8 mouse cellular contexts compared by ENCODE assay signal in the genomic region with DNA sequence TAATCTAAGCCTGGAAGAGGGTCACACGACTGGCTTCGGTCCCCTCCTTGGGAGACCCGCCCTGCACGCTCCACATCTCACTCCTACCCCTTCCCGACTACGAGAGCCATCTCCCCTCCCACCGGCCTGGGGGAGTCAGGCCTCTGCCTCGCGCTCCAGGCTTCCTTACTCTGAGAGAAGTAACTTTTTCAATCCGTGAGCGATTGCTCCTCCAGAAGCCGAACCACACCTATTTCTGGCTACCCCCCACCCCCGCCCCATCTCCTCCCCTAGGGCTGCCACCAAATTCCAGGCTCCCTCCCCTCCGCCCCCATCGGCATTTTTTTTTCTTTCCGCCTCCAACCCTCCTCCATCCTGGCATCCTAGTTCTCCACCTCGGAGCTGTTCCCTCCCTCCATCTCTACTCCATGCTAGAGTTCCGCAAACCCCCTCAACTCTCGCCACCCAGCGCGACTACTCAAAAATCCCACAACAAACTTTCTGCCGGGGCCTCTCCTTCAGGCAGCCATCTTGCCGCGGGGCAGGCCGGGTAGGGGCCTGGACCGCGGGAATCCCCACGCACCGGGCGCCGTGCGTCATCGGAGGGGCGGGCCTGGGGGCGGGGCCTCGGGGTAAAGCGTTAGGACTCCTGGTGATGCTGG. TPM values are rescaled to one million over a fixed set of nuclear protein-coding genes. Genes with fewer than 3 reads are reported as not detected.
DNase-seq lines count a peak whose midpoint lies in the region; ATAC-seq and TF ChIP-seq lines count a peak whose summit lies in the region.

Tjap1 (minus strand) TSS at position 544 of the 641 bp plus-strand sequence.

- ATAC-seq in forebrain, embryonic 15.5 days (replicated peaks) = peak; percentile 99
- peak; percentile 98 for ATAC-seq in lung, embryonic 15.5 days (ENCODE audit: borderline replicate concordance, extremely low read depth, low FRiP score, low TSS enrichment)

- under 1% methylated on average over 37 of the region's 37 CpGs for WGBS in forebrain, embryonic 15.5 days
- WGBS in large intestine, adult 2 months = under 1% methylated on average over 36 of the region's 37 CpGs
- WGBS in lung, embryonic 15.5 days = 1% methylated on average over 37 of the region's 37 CpGs
- WGBS in olfactory bulb, adult 2 months = under 1% methylated on average over 37 of the region's 37 CpGs
- under 1% methylated on average over 37 of the region's 37 CpGs for WGBS in thymus, adult 2 months

- H3K4me1 ChIP-seq in forebrain, embryonic 15.5 days = peaks cover 24% of the 10 kb centered on the region
- peaks cover 29% of the 10 kb centered on the region for H3K4me1 ChIP-seq in lung, embryonic 15.5 days
- H3K4me1 ChIP-seq in olfactory bulb, adult 2 months (ENCODE audit: control insufficient read depth, insufficient read depth, low read length) = peaks cover 7% of the 10 kb centered on the region
- peaks cover 41% of the 10 kb centered on the region for H3K4me1 ChIP-seq in thymus, adult 2 months (replicated peaks; ENCODE audit: control insufficient read depth, insufficient read depth, low read length)

- H3K27me3 ChIP-seq in forebrain, embryonic 15.5 days = no peaks in the 10 kb centered on the region
- no peaks in the 10 kb centered on the region for H3K27me3 ChIP-seq in lung, embryonic 15.5 days
- no peaks in the 10 kb centered on the region for H3K27me3 ChIP-seq in thymus, adult 2 months (ENCODE audit: control insufficient read depth, insufficient read depth, low read length)

- H3K36me3 ChIP-seq in forebrain, embryonic 15.5 days = peaks cover 15% of the 10 kb centered on the region
- peaks cover 25% of the 10 kb centered on the region; the same call in 1 of the 2 replicates for H3K36me3 ChIP-seq in lung, embryonic 15.5 days
- H3K36me3 ChIP-seq in thymus, adult 2 months (ENCODE audit: control insufficient read depth, insufficient read depth, low read length) = peaks cover 8% of the 10 kb centered on the region; the same call in 1 of the 2 replicates

- peak within 1 kb of the TSS; percentile 66 for H3K9ac ChIP-seq in forebrain, embryonic 15.5 days (replicated peaks)
- H3K9ac ChIP-seq in lung, embryonic 15.5 days = peak within 1 kb of the TSS; percentile 87

- peak; percentile 49 for DNase-seq in MEL-GATA-1-ER (ENCODE audit: extremely low read depth, low read depth)
- peak; percentile 79 for DNase-seq in cerebellum, adult 11-12 months
- peak; percentile 89 to 91 for DNase-seq in heart, postnatal 14 days
- DNase-seq in large intestine, adult 2 months (ENCODE audit: low read depth, low spot score) = peak; percentile 61
- peak; percentile 76 for DNase-seq in thymus, adult 2 months

- intact Hi-C loops in heart, postnatal 14 days (cut with DNase I) = no loop called here

- H3K9me3 ChIP-seq in forebrain, embryonic 15.5 days = no peaks in the 10 kb centered on the region
- H3K9me3 ChIP-seq in lung, embryonic 15.5 days = no peaks in the 10 kb centered on the region

- no peak for TF ChIP-seq CTCF in olfactory bulb, adult 2 months (IDR thresholded peaks at IDR 0.05; ENCODE audit: insufficient read depth, low read depth, low read length)
- no peak for TF ChIP-seq CTCF in thymus, adult 2 months (IDR thresholded peaks at IDR 0.05; ENCODE audit: borderline replicate concordance, control insufficient read depth, extremely low read depth, insufficient read depth, low read length, poor library complexity)

- TF ChIP-seq POLR2A in olfactory bulb, adult 2 months (IDR thresholded peaks at IDR 0.05; ENCODE audit: insufficient read depth, low read depth, low read length) = peak; percentile 60
- TF ChIP-seq POLR2A in thymus, adult 2 months (IDR thresholded peaks at IDR 0.05; ENCODE audit: control insufficient read depth, extremely low read depth, insufficient read depth, low read length, poor library complexity) = peak; percentile 68; the same call in 1 of the 2 replicates

- H3K27ac ChIP-seq in forebrain, embryonic 15.5 days (replicated peaks) = peak within 1 kb of the TSS; percentile 75
- peak within 1 kb of the TSS; percentile 95 for H3K27ac ChIP-seq in lung, embryonic 15.5 days
- no peak within 1 kb of the TSS for H3K27ac ChIP-seq in olfactory bulb, adult 2 months (ENCODE audit: insufficient read depth, low read depth, low read length)
- H3K27ac ChIP-seq in thymus, adult 2 months (ENCODE audit: control insufficient read depth, insufficient read depth, low read length) = peak within 1 kb of the TSS; percentile 86

- peak within 1 kb of the TSS; percentile 98 for H3K4me2 ChIP-seq in forebrain, embryonic 15.5 days (replicated peaks)
- H3K4me2 ChIP-seq in lung, embryonic 15.5 days = peak within 1 kb of the TSS; percentile 90

- peak within 1 kb of the TSS; percentile 67 for H3K4me3 ChIP-seq in forebrain, embryonic 15.5 days
- H3K4me3 ChIP-seq in lung, embryonic 15.5 days = peak within 1 kb of the TSS; percentile 82
- H3K4me3 ChIP-seq in olfactory bulb, adult 2 months (ENCODE audit: insufficient read depth, low read depth, low read length) = peak within 1 kb of the TSS; percentile 70
- H3K4me3 ChIP-seq in thymus, adult 2 months (ENCODE audit: control insufficient read depth, insufficient read depth, low read length) = peak within 1 kb of the TSS; percentile 99

RNA-seq across cellular contexts. Expression of gene Tjap1, which starts in this region (rescaled TPM):
- polyA plus RNA-seq in forebrain, embryonic 15.5 days (2015; fragmentation: Nextera tagmentation; extraction: Ambion mirVana) = 31.5 and 37.1 TPM in 2 replicates
- 10 to 100 TPM; 40.6 to 42.9 TPM for total RNA-seq in heart, postnatal 14 days (2021)
- polyA plus RNA-seq in large intestine, adult 2 months (2012; rRNA removed) = 27.3 and 47.7 TPM in 2 replicates
- polyA plus RNA-seq in lung, embryonic 15.5 days (2015; fragmentation: Nextera tagmentation; extraction: Ambion mirVana) = 36.2 and 37.5 TPM in 2 replicates
- polyA plus RNA-seq in olfactory bulb, adult 2 months (2012; ENCODE audit: insufficient read depth, insufficient read length, low replicate concordance, missing spikeins) = not detected in 2 replicates
- polyA plus RNA-seq in thymus, adult 2 months (2012; rRNA removed) = 98.7 and 106 TPM in 2 replicates

Comparison
In these comparisons a context has a peak if more than half of its experiments do, and no peak if none do; other contexts are left out.
1. RNA of gene Tjap1 (polyA plus RNA-seq): 98.7 to 106 TPM in thymus, adult 2 months, 36.2 to 37.5 TPM in lung, embryonic 15.5 days, 31.5 to 37.1 TPM in forebrain, embryonic 15.5 days and 27.3 to 47.7 TPM in large intestine, adult 2 months; not detected in olfactory bulb, adult 2 months; every median in the first group is over 10 times any median in the second.
2. Peak in every context shown above with its lines, with median percentiles within 50 percentile points of each other: DNase-seq and H3K4me3 ChIP-seq.